Mouse (Mus musculus) E14TG2a.4 (cell line): ENCODE measurements around the gene Fubp1.
"Not testable (repeated sequence)": the region's sequence is repeated elsewhere in the genome, so short reads cannot be mapped to it uniquely, and the experiment has no call there.

Source experiments
- H3K27me3 ChIP-seq: 2 replicates; pipeline ENCODE4 v1.6.1; 2014; ENCODE audit warnings: low read length, control low read depth; ENCODE audit not compliant: insufficient read depth
- H3K36me3 ChIP-seq: 2 replicates; pipeline ENCODE4 v1.6.1; 2014; ENCODE audit warnings: low read length, control low read depth; ENCODE audit not compliant: insufficient read depth
- H3K4me1 ChIP-seq: replicated peaks from 2 replicates; pipeline ENCODE4 v1.6.1; 2014; ENCODE audit warnings: low read depth, low read length, control low read depth
- H3K4me3 ChIP-seq: replicated peaks from 2 replicates; pipeline ENCODE4 v1.5.1; 2014; ENCODE audit warnings: mild to moderate bottlenecking, low read length
- H3K9me3 ChIP-seq: 2 replicates; pipeline ENCODE4 v1.6.1; 2014; ENCODE audit warnings: low read length, control low read depth
- CTCF ChIP-seq: conservative IDR thresholded peaks from 2 replicates; pipeline ENCODE4 v1.5.1; 2014; ENCODE audit warnings: low read length
- NANOG ChIP-seq: IDR thresholded peaks from 2 replicates; pipeline ENCODE4 v1.6.1; 2014; ENCODE audit warnings: borderline replicate concordance, low read length, mixed read lengths
- POU5F1 ChIP-seq: IDR thresholded peaks from 2 replicates; pipeline ENCODE4 v1.6.1; 2014; ENCODE audit warnings: low read length, borderline replicate concordance

Fubp1 gene

GRCm38 (mm10) chr3:152257528-152257927, 47.3 kb downstream of the Fubp1 start:
- Histone ChIP-seq H3K9me3 (no peaks in the 10 kb centered on the region), H3K27me3 (peaks cover 6% of the 10 kb centered on the region; the same call in 1 of the 2 replicates), H3K4me3 (no peak overlapping the region), H3K4me1 (peaks cover 25% of the 10 kb centered on the region), H3K36me3 (no peaks in the 10 kb centered on the region)
- TF ChIP-seq CTCF (no peak), POU5F1 (no peak), NANOG (no peak)

DNA sequence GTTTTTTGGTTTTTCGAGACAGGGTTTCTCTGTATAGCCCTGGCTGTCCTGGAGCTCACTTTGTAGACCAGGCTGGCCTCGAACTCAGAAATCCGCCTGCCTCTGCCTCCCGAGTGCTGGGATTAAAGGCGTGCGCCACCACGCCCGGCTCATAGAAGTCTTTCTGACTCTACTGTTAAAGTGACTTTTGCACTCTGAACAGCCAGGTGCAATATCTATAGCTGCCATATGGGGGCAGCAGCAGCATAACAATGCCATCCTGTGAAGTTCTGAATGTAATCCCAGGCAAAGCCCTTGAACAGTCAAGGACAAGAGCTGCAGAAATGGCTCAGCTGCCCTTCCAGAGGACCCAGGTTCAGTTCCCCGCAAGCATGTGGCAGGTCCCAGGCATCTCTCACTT, 49.2 kb downstream of the Fubp1 start:
- not testable (repeated sequence) for H3K36me3 ChIP-seq, H3K4me3 ChIP-seq, H3K9me3 ChIP-seq
- Histone ChIP-seq H3K27me3 (peaks cover 23% of the 10 kb centered on the region), H3K4me1 (peaks cover 38% of the 10 kb centered on the region)
- peak; percentile 90 for TF ChIP-seq CTCF

GRCm38 (mm10) chr3:152260362-152260761, 50.1 kb downstream of the Fubp1 start:
- no peaks in the 10 kb centered on the region for H3K36me3 ChIP-seq
- no peak overlapping the region for H3K4me3 ChIP-seq
- H3K27me3 ChIP-seq: peaks cover 31% of the 10 kb centered on the region
- TF ChIP-seq CTCF (no peak), NANOG (no peak), POU5F1 (no peak)
- no peaks in the 10 kb centered on the region for H3K9me3 ChIP-seq
- H3K4me1 ChIP-seq: peaks cover 42% of the 10 kb centered on the region

GRCm38 (mm10) chr3:152261436-152261835, 51.2 kb downstream of the Fubp1 start:
- peaks cover 47% of the 10 kb centered on the region for H3K4me1 ChIP-seq
- TF ChIP-seq CTCF (no peak), POU5F1 (no peak), NANOG (no peak)
- peaks cover 39% of the 10 kb centered on the region for H3K27me3 ChIP-seq
- H3K36me3 ChIP-seq: no peaks in the 10 kb centered on the region
- no peaks in the 10 kb centered on the region for H3K9me3 ChIP-seq
- 0 out of 2 replicates have a peak overlapping the region, but pooled peaks have one; percentile 1 for H3K4me3 ChIP-seq

DNA sequence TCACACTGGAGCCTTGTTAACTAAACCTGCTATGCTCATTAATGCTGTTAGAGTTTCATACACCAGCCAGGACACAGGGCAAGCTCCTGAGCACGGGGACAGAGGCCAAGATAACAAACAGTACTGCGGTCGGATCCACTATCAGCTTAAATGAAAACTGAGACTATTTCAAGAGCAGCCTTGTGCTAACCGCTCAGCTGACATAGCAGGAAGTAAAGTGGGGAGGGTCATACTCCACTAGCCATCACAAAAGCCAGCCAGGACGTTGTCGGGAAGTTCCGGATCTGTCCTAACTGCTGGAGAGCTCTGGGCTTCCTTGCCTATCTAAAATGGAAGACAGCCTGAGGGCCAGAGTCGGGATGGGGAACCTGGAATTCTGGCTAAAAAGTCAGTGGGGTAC, 51.7 kb downstream of the Fubp1 start:
- H3K9me3 ChIP-seq: peaks cover under 1% of the 10 kb centered on the region; the same call in 1 of the 2 replicates
- TF ChIP-seq POU5F1: no peak
- TF ChIP-seq CTCF: no peak
- no peak for TF ChIP-seq NANOG

GRCm38 (mm10) chr3:152264374-152264773, 54.2 kb downstream of the Fubp1 start:
- Histone ChIP-seq H3K27me3 (peaks cover 45% of the 10 kb centered on the region), H3K9me3 (peaks cover 25% of the 10 kb centered on the region), H3K4me1 (peaks cover 47% of the 10 kb centered on the region), H3K4me3 (0 out of 2 replicates have a peak overlapping the region, but pooled peaks have one; percentile 81), H3K36me3 (no peaks in the 10 kb centered on the region; the same call in 1 of the 2 replicates)
- TF ChIP-seq NANOG (no peak), POU5F1 (no peak), CTCF (no peak)

More for the DNA sequence above, 51.7 kb downstream of the Fubp1 start:
- H3K4me3 ChIP-seq: no peak overlapping the region
- H3K36me3 ChIP-seq: no peaks in the 10 kb centered on the region
- peaks cover 47% of the 10 kb centered on the region for H3K4me1 ChIP-seq
- peaks cover 42% of the 10 kb centered on the region for H3K27me3 ChIP-seq

GRCm38 (mm10) chr3:152264830-152265229, 54.6 kb downstream of the Fubp1 start:
- peaks cover 45% of the 10 kb centered on the region for H3K27me3 ChIP-seq
- H3K9me3 ChIP-seq: peaks cover 30% of the 10 kb centered on the region
- TF ChIP-seq CTCF: no peak
- TF ChIP-seq NANOG: no peak
- TF ChIP-seq POU5F1: no peak
- peak overlapping the region; percentile 81 for H3K4me3 ChIP-seq
- H3K4me1 ChIP-seq: peaks cover 44% of the 10 kb centered on the region
- no peaks in the 10 kb centered on the region; the same call in 1 of the 2 replicates for H3K36me3 ChIP-seq

DNA sequence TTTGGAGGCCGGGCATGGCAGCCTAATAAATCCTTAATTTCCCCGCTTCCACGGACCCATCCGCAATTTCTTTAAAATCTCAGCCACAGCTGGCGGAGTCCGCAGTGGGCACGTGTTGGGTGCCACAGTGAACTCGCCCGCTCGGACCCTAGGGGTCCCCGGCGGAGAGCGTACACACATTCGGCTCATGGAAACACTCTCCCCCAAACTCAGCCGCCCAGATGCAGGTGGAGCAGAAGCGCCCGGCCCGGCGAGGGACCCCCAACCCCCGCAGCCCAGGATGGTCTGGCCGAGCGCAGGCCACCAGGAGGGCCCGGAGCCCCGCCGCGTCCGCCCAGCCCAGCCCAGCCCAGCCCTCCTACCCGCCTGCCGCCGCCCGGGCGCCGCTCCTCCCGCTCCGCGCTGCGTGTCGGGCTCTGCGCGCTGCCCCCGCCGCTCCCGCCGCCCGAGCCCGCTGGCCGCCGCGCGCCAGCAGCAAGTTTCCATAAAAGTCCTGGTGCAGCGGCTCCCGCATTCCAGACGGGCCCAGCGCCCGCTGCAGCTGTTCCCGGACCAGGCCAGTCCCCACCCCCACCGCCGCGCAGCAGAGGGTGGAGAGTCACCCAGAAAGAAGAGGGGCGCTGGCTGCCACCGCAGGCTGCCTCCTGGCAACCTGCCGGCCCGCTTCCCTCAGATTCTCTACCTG, 55.3 kb downstream of the Fubp1 start:
- TF ChIP-seq NANOG (no peak), CTCF (no peak), POU5F1 (no peak)
- peaks cover 36% of the 10 kb centered on the region for H3K9me3 ChIP-seq
- H3K4me1 ChIP-seq: peaks cover 41% of the 10 kb centered on the region
- no peaks in the 10 kb centered on the region; the same call in 1 of the 2 replicates for H3K36me3 ChIP-seq
- peaks cover 45% of the 10 kb centered on the region for H3K27me3 ChIP-seq
- H3K4me3 ChIP-seq: peak overlapping the region; percentile 81

GRCm38 (mm10) chr3:152266036-152266421, 55.8 kb downstream of the Fubp1 start, which contains the start of gene Nexn:
TSS of gene Nexn (minus strand) at chr3:152266350.
- TF ChIP-seq POU5F1 (no peak), NANOG (no peak), CTCF (no peak)
- peaks cover 45% of the 10 kb centered on the region for H3K27me3 ChIP-seq
- peak within 1 kb of the TSS; percentile 81 for H3K4me3 ChIP-seq
- H3K4me1 ChIP-seq: peaks cover 41% of the 10 kb centered on the region
- no peaks in the 10 kb centered on the region; the same call in 1 of the 2 replicates for H3K36me3 ChIP-seq
- H3K9me3 ChIP-seq: peaks cover 42% of the 10 kb centered on the region
